Mouse (Mus musculus) MEL (cell line): ENCODE measurements around the gene Rln1. TPM values are rescaled to one million over a fixed set of nuclear protein-coding genes. Genes with fewer than 3 reads are reported as not detected.

ENCODE experiments used
- DNase-seq: peaks from one replicate; pipeline ENCODE4 v3.0.0; 2011; ENCODE audit warnings: low read depth, low spot score
- H3K27ac ChIP-seq: 2 replicates; pipeline ENCODE4 v1.5.1; 2012; ENCODE audit warnings: low read depth, mild to moderate bottlenecking, control low read depth, low read length, moderate library complexity; ENCODE audit not compliant: control insufficient read depth
- H3K27me3 ChIP-seq, 2 experiments: fragments of 150-350 bp in 1 of 2; sonication (generic) in 1 of 2; 2 replicates each; pipeline ENCODE4 v1.6.1; 2012; ENCODE audit warnings: low read length in 2 of 2, mild to moderate bottlenecking in 2 of 2, improper control_type of control experiment in 1 of 2, moderate library complexity in 1 of 2; ENCODE audit not compliant: insufficient read depth in 2 of 2, control insufficient read depth in 1 of 2
- H3K36me3 ChIP-seq, 2 experiments: 2 replicates each; pipeline ENCODE4 v1.6.1; 2012 to 2014; ENCODE audit warnings: low read length in 2 of 2, improper control_type of control experiment in 1 of 2, inconsistent platforms in 1 of 2, mild to moderate bottlenecking in 1 of 2; ENCODE audit not compliant: insufficient read depth in 2 of 2, control insufficient read depth in 1 of 2
- H3K4me1 ChIP-seq, 2 experiments: fragments of 150-350 bp in 1 of 2; sonication (generic) in 1 of 2; 2 replicates each; pipeline ENCODE4 v1.6.1; 2012; ENCODE audit warnings: low read length in 2 of 2, improper control_type of control experiment in 1 of 2, mild to moderate bottlenecking in 1 of 2; ENCODE audit not compliant: insufficient read depth in 2 of 2, control insufficient read depth in 1 of 2
- H3K4me3 ChIP-seq, 2 experiments: fragments of 150-350 bp in 1 of 2; sonication (generic) in 1 of 2; 2 replicates each; pipeline ENCODE4 v1.5.1; 2012; ENCODE audit warnings: low read depth in 2 of 2, low read length in 2 of 2, mild to moderate bottlenecking in 2 of 2, moderate library complexity in 2 of 2, control low read depth in 1 of 2, improper control_type of control experiment in 1 of 2; ENCODE audit not compliant: control insufficient read depth in 1 of 2, insufficient read depth in 1 of 2
- H3K79me2 ChIP-seq: 2 replicates; pipeline ENCODE4 v1.6.1; 2012; ENCODE audit warnings: mild to moderate bottlenecking, low read length, moderate library complexity; ENCODE audit not compliant: control insufficient read depth, poor library complexity, insufficient read depth
- H3K9ac ChIP-seq: 2 replicates; pipeline ENCODE4 v1.6.1; 2012; ENCODE audit warnings: low read depth, mild to moderate bottlenecking, control low read depth, low read length, moderate library complexity; ENCODE audit not compliant: control insufficient read depth, poor library complexity, severe bottlenecking
- H3K9me3 ChIP-seq: fragments of 150-350 bp; sonication (generic); replicated peaks from 2 replicates; pipeline ENCODE4 v1.6.1; 2012; ENCODE audit warnings: mild to moderate bottlenecking, low read length, improper control_type of control experiment, moderate library complexity; ENCODE audit not compliant: insufficient read depth
- CHD1 ChIP-seq: IDR thresholded peaks from 2 replicates; pipeline ENCODE4 v1.6.1; 2012; ENCODE audit warnings: low read depth, mild to moderate bottlenecking, inconsistent platforms, low read length, improper control_type of control experiment
- CHD2 ChIP-seq: IDR thresholded peaks from 2 replicates; pipeline ENCODE4 v1.6.1; 2011; ENCODE audit warnings: low read length, improper control_type of control experiment
- CTCF ChIP-seq, 3 experiments: IDR thresholded peaks in 2 of 3; conservative IDR thresholded peaks in 1 of 3; 2 replicates each; pipeline ENCODE4 v1.5.1; 2011 to 2012; ENCODE audit warnings: low read length in 3 of 3, low read depth in 2 of 3, mild to moderate bottlenecking in 2 of 3, improper control_type of control experiment in 1 of 3, inconsistent platforms in 1 of 3, mixed read lengths in 1 of 3, moderate library complexity in 1 of 3; ENCODE audit not compliant: control insufficient read depth in 1 of 3, insufficient read depth in 1 of 3, poor library complexity in 1 of 3, severe bottlenecking in 1 of 3
- ELF1 ChIP-seq: IDR thresholded peaks from 2 replicates; pipeline ENCODE4 v1.6.1; 2014; ENCODE audit warnings: low read depth, mild to moderate bottlenecking, inconsistent platforms, low read length, improper control_type of control experiment, moderate library complexity
- ETS1 ChIP-seq: IDR thresholded peaks from 2 replicates; pipeline ENCODE4 v1.6.1; 2012; ENCODE audit warnings: low read depth, mild to moderate bottlenecking, inconsistent platforms, low read length, improper control_type of control experiment, moderate library complexity
- GABPA ChIP-seq: IDR thresholded peaks from 2 replicates; pipeline ENCODE4 v1.6.1; 2012; ENCODE audit warnings: low read depth, mild to moderate bottlenecking, inconsistent platforms, low read length, improper control_type of control experiment, moderate library complexity
- HCFC1 ChIP-seq: IDR thresholded peaks from 2 replicates; pipeline ENCODE4 v1.6.1; 2012; ENCODE audit warnings: low read depth, mild to moderate bottlenecking, inconsistent platforms, low read length, improper control_type of control experiment, moderate library complexity
- KAT2A ChIP-seq: conservative IDR thresholded peaks from 2 replicates; pipeline ENCODE4 v1.6.1; 2012; ENCODE audit warnings: low read depth, low read length, improper control_type of control experiment, inconsistent platforms
- MEF2A ChIP-seq: IDR thresholded peaks from 2 replicates; pipeline ENCODE4 v1.6.1; 2014; ENCODE audit warnings: low read depth, mild to moderate bottlenecking, inconsistent platforms, low read length, improper control_type of control experiment; ENCODE audit not compliant: poor library complexity, insufficient replicate concordance, severe bottlenecking; ENCODE audit errors: extremely low read depth
- MYB ChIP-seq: IDR thresholded peaks from 2 replicates; pipeline ENCODE4 v1.6.1; 2011; ENCODE audit warnings: mild to moderate bottlenecking, low read depth, low read length, improper control_type of control experiment
- POLR2A ChIP-seq, 2 experiments: IDR thresholded peaks; 2 replicates each; pipeline ENCODE4 v1.6.1; 2011 to 2012; ENCODE audit warnings: low read length in 2 of 2, mild to moderate bottlenecking in 2 of 2, control low read depth in 1 of 2, improper control_type of control experiment in 1 of 2, low read depth in 1 of 2, moderate library complexity in 1 of 2; ENCODE audit not compliant: control insufficient read depth in 1 of 2, insufficient read depth in 1 of 2, poor library complexity in 1 of 2
- POLR2AphosphoS5 ChIP-seq: IDR thresholded peaks from 2 replicates; pipeline ENCODE4 v1.6.1; 2012; ENCODE audit warnings: low read depth, borderline replicate concordance, mild to moderate bottlenecking, inconsistent platforms, low read length, moderate library complexity, mixed read lengths
- RAD21 ChIP-seq: IDR thresholded peaks from 2 replicates; pipeline ENCODE4 v1.6.1; 2011; ENCODE audit warnings: mild to moderate bottlenecking, low read depth, low read length, improper control_type of control experiment
- SIN3A ChIP-seq: IDR thresholded peaks from 2 replicates; pipeline ENCODE4 v1.6.1; 2012; ENCODE audit warnings: low read length, improper control_type of control experiment, inconsistent platforms
- TBP ChIP-seq: IDR thresholded peaks from 2 replicates; pipeline ENCODE4 v1.8.0; 2011; ENCODE audit warnings: low read depth, low read length, improper control_type of control experiment
- USF1 ChIP-seq: IDR thresholded peaks from 2 replicates; pipeline ENCODE4 v1.6.1; 2014; ENCODE audit warnings: low read depth, mild to moderate bottlenecking, inconsistent platforms, low read length, improper control_type of control experiment, moderate library complexity
- USF2 ChIP-seq, 2 experiments: IDR thresholded peaks; 2 replicates each; pipeline ENCODE4 v1.6.1; 2011 to 2012; ENCODE audit warnings: improper control_type of control experiment in 2 of 2, low read length in 2 of 2, borderline replicate concordance in 1 of 2, inconsistent platforms in 1 of 2, low read depth in 1 of 2, mild to moderate bottlenecking in 1 of 2; ENCODE audit not compliant: insufficient read depth in 1 of 2
- ZNF384 ChIP-seq: IDR thresholded peaks from 2 replicates; pipeline ENCODE4 v1.6.1; 2012; ENCODE audit warnings: low read depth, mild to moderate bottlenecking, inconsistent platforms, low read length, improper control_type of control experiment
- polyA plus RNA-seq, 2 experiments: library from polyadenylated mRNA; stranded (reverse) in 1 of 2; unstranded in 1 of 2; fragments of >175 nt in 1 of 2; fragments of >200 nt in 1 of 2; gene quantifications; 2 replicates each; pipeline versions ENCODE4 v1.2.1 to v1.2.4; 2012; ENCODE audit warnings: low replicate concordance in 2 of 2, low read depth in 1 of 2; ENCODE audit not compliant: insufficient read length in 2 of 2, insufficient read depth in 1 of 2, missing spikeins in 1 of 2
- total RNA-seq: library from RNA; depleted of rRNA; stranded (reverse); fragments of 300-350 nt; gene quantifications from 2 replicates; pipeline ENCODE4 v1.2.3, GENCODE M21; 2012; rRNA removed

The Rln1 gene
- total RNA-seq (0.04 TPM in 1 of 2 replicates, not detected in the other), polyA plus RNA-seq (not detected)

- H3K9me3 ChIP-seq: no peaks in the 10 kb centered on the region
- H3K79me2 ChIP-seq: no peaks in the 10 kb centered on the region
- H3K4me3 ChIP-seq: no peak within 1 kb of the TSS
- no peaks in the 10 kb centered on the region for H3K4me1 ChIP-seq
- no peak within 1 kb of the TSS for H3K27ac ChIP-seq
- no peak for DNase-seq
- H3K9ac ChIP-seq: no peak within 1 kb of the TSS
- peaks cover 37 to 55% of the 10 kb centered on the region in 2 experiments for H3K27me3 ChIP-seq
- TF ChIP-seq RAD21 (no peak), POLR2A (IDR thresholded peaks at IDR 0.05; ENCODE audit: control insufficient read depth in 1 of 2, insufficient read depth in 1 of 2, low read depth in 1 of 2, low read length in 2 of 2, poor library complexity in 1 of 2) (no peak), SIN3A (no peak), KAT2A (no peak), HCFC1 (no peak), ELF1 (no peak), CHD2 (no peak), CHD1 (no peak), USF1 (no peak), CTCF (IDR thresholded peaks at IDR 0.05 in 2 of 3, conservative IDR thresholded peaks at IDR 0.05 in 1 of 3; ENCODE audit: control insufficient read depth in 1 of 3, insufficient read depth in 1 of 3, low read depth in 2 of 3, low read length in 3 of 3, poor library complexity in 1 of 3, severe bottlenecking in 1 of 3) (no peak), ZNF384 (no peak), TBP (no peak), MYB (no peak), GABPA (no peak), POLR2AphosphoS5 (no peak), MEF2A (no peak)
- H3K36me3 ChIP-seq: no peaks in the 10 kb centered on the region
Observed at GRCm38 (mm10) chr19:29334068-29334745, at the start of gene Rln1. Rln1 (minus strand) TSS chr19:29334670.

GRCm38 (mm10) chr19:29383368-29383767 lies 48.9 kb upstream of the Rln1 start:
- DNase-seq: no peak
- Histone ChIP-seq H3K79me2 (no peaks in the 10 kb centered on the region), H3K36me3 (peaks cover 4 to 22% of the 10 kb centered on the region in 2 experiments; a peak in 3 of 4 replicates), H3K27me3 (no peaks in the 10 kb centered on the region)
- no peak for TF ChIP-seq USF2 (IDR thresholded peaks at IDR 0.05; ENCODE audit: borderline replicate concordance in 1 of 2, insufficient read depth in 1 of 2, low read depth in 1 of 2, low read length in 2 of 2)
- TF ChIP-seq ETS1: 0 out of 2 replicates have a peak, but pooled peaks have one; percentile 6
- TF ChIP-seq, all 39 proteins: peak for 1
- no peak overlapping the region for H3K9ac ChIP-seq
- H3K27ac ChIP-seq: no peak overlapping the region; the same call in 1 of the 2 replicates
- peaks cover 17 to 23% of the 10 kb centered on the region in 2 experiments for H3K4me1 ChIP-seq
- H3K9me3 ChIP-seq: no peaks in the 10 kb centered on the region
- no peak overlapping the region for H3K4me3 ChIP-seq
